ENCODE assay signal across 8 mouse cellular contexts in genomic region chr4:129113083-129113988, GRCm38 (mm10). TPM values are rescaled to one million over a fixed set of nuclear protein-coding genes. Genes with fewer than 3 reads are reported as not detected.
DNase-seq lines count a peak whose midpoint lies in the region; ATAC-seq and TF ChIP-seq lines count a peak whose summit lies in the region.

No protein-coding gene starts in this region.

- H3K27me3 ChIP-seq in CH12.LX (replicated peaks), result peaks cover 71% of the 10 kb centered on the region
- H3K27me3 ChIP-seq in embryonic facial prominence, embryonic 11.5 days (ENCODE audit: control insufficient read depth, insufficient read depth, low read length), result no peaks in the 10 kb centered on the region; the same call in 1 of the 2 replicates
- H3K27me3 ChIP-seq in hindbrain, embryonic 11.5 days (ENCODE audit: control insufficient read depth, insufficient read depth, low read length), result no peaks in the 10 kb centered on the region
- H3K27me3 ChIP-seq in lung, embryonic 15.5 days, result peaks cover 15% of the 10 kb centered on the region

- no peak for TF ChIP-seq EP300 in CH12.LX (IDR thresholded peaks at IDR 0.05; ENCODE audit: low read length)

- no peak overlapping the region for H3K27ac ChIP-seq in CH12.LX (ENCODE audit: insufficient read depth, low read depth)
- H3K27ac ChIP-seq in embryonic facial prominence, embryonic 11.5 days (replicated peaks; ENCODE audit: low read depth, low read length), result no peak overlapping the region
- H3K27ac ChIP-seq in hindbrain, embryonic 11.5 days (ENCODE audit: low read depth, low read length), result no peak overlapping the region
- H3K27ac ChIP-seq in lung, embryonic 15.5 days, result no peak overlapping the region
- no peak overlapping the region for H3K27ac ChIP-seq in olfactory bulb, adult 2 months (ENCODE audit: insufficient read depth, low read depth, low read length)

- ATAC-seq in embryonic facial prominence, embryonic 11.5 days (replicated peaks; ENCODE audit: insufficient number of reproducible peaks, low FRiP score, low TSS enrichment, low read depth), result peak; percentile 85
- ATAC-seq in hindbrain, embryonic 11.5 days (ENCODE audit: low FRiP score), result peak; percentile 90
- peak; percentile 62; the same call in 1 of the 2 replicates for ATAC-seq in lung, embryonic 15.5 days (ENCODE audit: borderline replicate concordance, extremely low read depth, low FRiP score, low TSS enrichment)

- peak in 1 of 2 experiments; percentile 99; a peak in 2 of 4 replicates for TF ChIP-seq CTCF in CH12.LX (conservative IDR thresholded peaks at IDR 0.05 in 1 of 2, IDR thresholded peaks at IDR 0.05 in 1 of 2; ENCODE audit: low read depth in 2 of 2, low read length in 2 of 2)
- peak; percentile 96 for TF ChIP-seq CTCF in olfactory bulb, adult 2 months (IDR thresholded peaks at IDR 0.05; ENCODE audit: insufficient read depth, low read depth, low read length)

- H3K36me3 ChIP-seq in CH12.LX (replicated peaks in 1 of 2; ENCODE audit: control insufficient read depth in 1 of 2, insufficient read depth in 1 of 2, low read length in 1 of 2), result no peaks in the 10 kb centered on the region
- no peaks in the 10 kb centered on the region for H3K36me3 ChIP-seq in embryonic facial prominence, embryonic 11.5 days (replicated peaks; ENCODE audit: control insufficient read depth, insufficient read depth, low read depth, low read length)
- no peaks in the 10 kb centered on the region for H3K36me3 ChIP-seq in hindbrain, embryonic 11.5 days (ENCODE audit: control insufficient read depth, insufficient read depth, low read length)
- H3K36me3 ChIP-seq in lung, embryonic 15.5 days, result no peaks in the 10 kb centered on the region

- no peak overlapping the region for H3K4me2 ChIP-seq in CH12.LX (ENCODE audit: insufficient read depth, low read depth, poor library complexity, severe bottlenecking)
- no peak overlapping the region for H3K4me2 ChIP-seq in embryonic facial prominence, embryonic 11.5 days (ENCODE audit: low read depth, low read length)
- no peak overlapping the region for H3K4me2 ChIP-seq in hindbrain, embryonic 11.5 days (replicated peaks; ENCODE audit: low read depth, low read length)
- peak overlapping the region; percentile 41; the same call in 1 of the 2 replicates for H3K4me2 ChIP-seq in lung, embryonic 15.5 days

- peak; percentile 23 for TF ChIP-seq RAD21 in CH12.LX (IDR thresholded peaks at IDR 0.05; ENCODE audit: low read depth, low read length)

- no peak for TF ChIP-seq POLR2A in CH12.LX (IDR thresholded peaks at IDR 0.05; ENCODE audit: low read depth, low read length)
- TF ChIP-seq POLR2A in olfactory bulb, adult 2 months (IDR thresholded peaks at IDR 0.05; ENCODE audit: insufficient read depth, low read depth, low read length), result no peak

- no peak overlapping the region for H3K4me3 ChIP-seq in CH12.LX (replicated peaks in 1 of 3; ENCODE audit: low read depth in 2 of 3, low read length in 2 of 3, poor library complexity in 1 of 3)
- no peak overlapping the region for H3K4me3 ChIP-seq in embryonic facial prominence, embryonic 11.5 days (ENCODE audit: low read depth, low read length)
- no peak overlapping the region for H3K4me3 ChIP-seq in hindbrain, embryonic 11.5 days (ENCODE audit: low read depth, low read length)
- no peak overlapping the region for H3K4me3 ChIP-seq in lung, embryonic 15.5 days
- H3K4me3 ChIP-seq in olfactory bulb, adult 2 months (ENCODE audit: insufficient read depth, low read depth, low read length), result no peak overlapping the region

- no peak overlapping the region for H3K9ac ChIP-seq in CH12.LX (ENCODE audit: insufficient read depth, low read depth)
- no peak overlapping the region for H3K9ac ChIP-seq in embryonic facial prominence, embryonic 11.5 days (replicated peaks; ENCODE audit: low read length)
- no peak overlapping the region for H3K9ac ChIP-seq in hindbrain, embryonic 11.5 days (ENCODE audit: low read depth, low read length)
- no peak overlapping the region for H3K9ac ChIP-seq in lung, embryonic 15.5 days

- DNase-seq in CH12.LX (ENCODE audit: extremely low read depth), result peak; percentile 90
- peak; percentile 51 for DNase-seq in adrenal gland, postnatal 25 days
- DNase-seq in embryonic facial prominence, embryonic 11.5 days (ENCODE audit: low spot score), result peak; percentile 84
- peak; percentile 93 for DNase-seq in hindbrain, embryonic 11.5 days (ENCODE audit: low spot score)
- DNase-seq in layer of hippocampus, adult 9-10 months (ENCODE audit: low spot score), result peak; percentile 71
- peak; percentile 55 to 60 for DNase-seq in thymus, postnatal 36 days

- WGBS in embryonic facial prominence, embryonic 11.5 days, result 34% methylated on average over 28 of the region's 28 CpGs
- 27% methylated on average over 28 of the region's 28 CpGs for WGBS in hindbrain, embryonic 11.5 days
- 31% methylated on average over 28 of the region's 28 CpGs for WGBS in lung, embryonic 15.5 days
- 23% methylated on average over 28 of the region's 28 CpGs for WGBS in olfactory bulb, adult 2 months

- no peaks in the 10 kb centered on the region for H3K79me2 ChIP-seq in CH12.LX (replicated peaks; ENCODE audit: control insufficient read depth, extremely low read depth, insufficient read depth, poor library complexity, severe bottlenecking)

- H3K4me1 ChIP-seq in CH12.LX (ENCODE audit: control insufficient read depth in 1 of 2, insufficient read depth in 2 of 2), result peaks cover 6 to 9% of the 10 kb centered on the region in 2 experiments
- no peaks in the 10 kb centered on the region for H3K4me1 ChIP-seq in embryonic facial prominence, embryonic 11.5 days (ENCODE audit: control insufficient read depth, insufficient read depth, low read length)
- H3K4me1 ChIP-seq in hindbrain, embryonic 11.5 days (replicated peaks; ENCODE audit: control insufficient read depth, insufficient read depth, low read length), result peaks cover 3% of the 10 kb centered on the region; the same call in 1 of the 2 replicates
- peaks cover 16% of the 10 kb centered on the region for H3K4me1 ChIP-seq in lung, embryonic 15.5 days
- H3K4me1 ChIP-seq in olfactory bulb, adult 2 months (ENCODE audit: control insufficient read depth, insufficient read depth, low read length), result peaks cover 25% of the 10 kb centered on the region

- dilution Hi-C loops in CH12.LX (cut with MboI; ENCODE audit: extremely low pct_ligation_motif_present, extremely low pct_unique_long_range_greater_than_20kb, low sequenced_read_pairs), result no loop called here

- in situ Hi-C loops in CH12.LX (cut with MboI; ENCODE audit: low pct_ligation_motif_present, low pct_unique_long_range_greater_than_20kb, low sequenced_read_pairs), result no loop called here

- H3K9me3 ChIP-seq in CH12.LX (replicated peaks; ENCODE audit: low read length), result peaks cover 10% of the 10 kb centered on the region
- no peaks in the 10 kb centered on the region for H3K9me3 ChIP-seq in embryonic facial prominence, embryonic 11.5 days (replicated peaks; ENCODE audit: control insufficient read depth, low read length)
- no peaks in the 10 kb centered on the region for H3K9me3 ChIP-seq in hindbrain, embryonic 11.5 days (ENCODE audit: control insufficient read depth, low read length)
- no peaks in the 10 kb centered on the region for H3K9me3 ChIP-seq in lung, embryonic 15.5 days

TF ChIP-seq in CH12.LX, 34 proteins besides CTCF, POLR2A, EP300 and RAD21 (continues in another document):
- no peak for TF ChIP-seq TBP (conservative IDR thresholded peaks at IDR 0.05; ENCODE audit: low read depth, low read length)

RNA-seq across cellular contexts. Expression of gene Tmem54, which starts 8.0 kb away (rescaled TPM):
- total RNA-seq in CH12.LX (2012; rRNA removed) (not detected in 2 replicates), CH12.LX (2014; rRNA removed) (not detected in 2 replicates)
- polyA plus RNA-seq in CH12.LX (2012; ENCODE audit: insufficient read length, low read depth), result not detected in 2 replicates
- not detected in 2 replicates for total RNA-seq in adrenal gland, postnatal 25 days (2021)
- 6.3 and 6.4 TPM in 2 replicates for polyA plus RNA-seq in embryonic facial prominence, embryonic 11.5 days (2014; fragmentation: Nextera tagmentation; extraction: Ambion mirVana)
- 0.96 and 1.4 TPM in 2 replicates for polyA plus RNA-seq in hindbrain, embryonic 11.5 days (2014; fragmentation: Nextera tagmentation; extraction: Ambion mirVana)
- 16.7 and 18.8 TPM in 2 replicates for polyA plus RNA-seq in lung, embryonic 15.5 days (2015; fragmentation: Nextera tagmentation; extraction: Ambion mirVana)
- polyA plus RNA-seq in olfactory bulb, adult 2 months (2012; ENCODE audit: insufficient read depth, insufficient read length, low replicate concordance, missing spikeins), result not detected in 2 replicates

RNA-seq across cellular contexts. Expression of gene Hpca, which starts 8.5 kb away (rescaled TPM):
- total RNA-seq in CH12.LX (2012; rRNA removed) (28.5 and 31.6 TPM in 2 replicates), CH12.LX (2014; rRNA removed) (1.0 and 1.3 TPM in 2 replicates)
- polyA plus RNA-seq in CH12.LX (2012; ENCODE audit: insufficient read length, low read depth), result 2.9 and 3.6 TPM in 2 replicates
- total RNA-seq in adrenal gland, postnatal 25 days (2021), result 0.81 and 1.2 TPM in 2 replicates
- 3.1 and 3.5 TPM in 2 replicates for polyA plus RNA-seq in embryonic facial prominence, embryonic 11.5 days (2014; fragmentation: Nextera tagmentation; extraction: Ambion mirVana)
- polyA plus RNA-seq in hindbrain, embryonic 11.5 days (2014; fragmentation: Nextera tagmentation; extraction: Ambion mirVana), result 2.3 and 2.6 TPM in 2 replicates
- polyA plus RNA-seq in lung, embryonic 15.5 days (2015; fragmentation: Nextera tagmentation; extraction: Ambion mirVana), result 2.3 and 2.6 TPM in 2 replicates
- not detected in 2 replicates for polyA plus RNA-seq in olfactory bulb, adult 2 months (2012; ENCODE audit: insufficient read depth, insufficient read length, low replicate concordance, missing spikeins)

RNA-seq across cellular contexts. Expression of gene Fndc5, which starts 23.5 kb away (rescaled TPM):
- 0.17 and 0.21 TPM in 2 replicates for total RNA-seq in CH12.LX (2012; rRNA removed)
- total RNA-seq in CH12.LX (2014; rRNA removed), result 0.08 TPM in 1 of 2 replicates, not detected in the other
- 0.26 and 0.33 TPM in 2 replicates for polyA plus RNA-seq in CH12.LX (2012; ENCODE audit: insufficient read length, low read depth)
- 3.9 and 6.6 TPM in 2 replicates for total RNA-seq in adrenal gland, postnatal 25 days (2021)
- 2.8 and 3.8 TPM in 2 replicates for polyA plus RNA-seq in embryonic facial prominence, embryonic 11.5 days (2014; fragmentation: Nextera tagmentation; extraction: Ambion mirVana)
- 2.5 and 3.2 TPM in 2 replicates for polyA plus RNA-seq in hindbrain, embryonic 11.5 days (2014; fragmentation: Nextera tagmentation; extraction: Ambion mirVana)
- polyA plus RNA-seq in lung, embryonic 15.5 days (2015; fragmentation: Nextera tagmentation; extraction: Ambion mirVana), result 2.7 and 3.7 TPM in 2 replicates
- polyA plus RNA-seq in olfactory bulb, adult 2 months (2012; ENCODE audit: insufficient read depth, insufficient read length, low replicate concordance, missing spikeins), result not detected in 2 replicates

RNA-seq across cellular contexts. Expression of gene Rnf19b, which starts 55.3 kb away (rescaled TPM):
- 65.3 and 75.3 TPM in 2 replicates for total RNA-seq in CH12.LX (2012; rRNA removed)
- total RNA-seq in CH12.LX (2014; rRNA removed), result 104 and 111 TPM in 2 replicates
- polyA plus RNA-seq in CH12.LX (2012; ENCODE audit: insufficient read length, low read depth), result 98.3 and 102 TPM in 2 replicates
- 20.5 and 29.8 TPM in 2 replicates for total RNA-seq in adrenal gland, postnatal 25 days (2021)
- 9.0 and 10.3 TPM in 2 replicates for polyA plus RNA-seq in embryonic facial prominence, embryonic 11.5 days (2014; fragmentation: Nextera tagmentation; extraction: Ambion mirVana)
- polyA plus RNA-seq in hindbrain, embryonic 11.5 days (2014; fragmentation: Nextera tagmentation; extraction: Ambion mirVana), result 10.7 and 11.1 TPM in 2 replicates
- 7.3 and 7.6 TPM in 2 replicates for polyA plus RNA-seq in lung, embryonic 15.5 days (2015; fragmentation: Nextera tagmentation; extraction: Ambion mirVana)
- not detected in 2 replicates for polyA plus RNA-seq in olfactory bulb, adult 2 months (2012; ENCODE audit: insufficient read depth, insufficient read length, low replicate concordance, missing spikeins)

Comparison
In these comparisons a context has a peak if more than half of its experiments do, and no peak if none do; other contexts are left out.
1. RNA of gene Fndc5, which starts 23.5 kb away (polyA plus RNA-seq): not detected in olfactory bulb, adult 2 months; 2.8 to 3.8 TPM in embryonic facial prominence, embryonic 11.5 days, 2.7 to 3.7 TPM in lung, embryonic 15.5 days, 2.5 to 3.2 TPM in hindbrain, embryonic 11.5 days and 0.26 to 0.33 TPM in CH12.LX; every median in the first group is over 10 times any median in the second.
2. Peak in every context shown above with its lines, with median percentiles within 50 percentile points of each other: DNase-seq and ATAC-seq.